In genomic region chr7:25709961-25710360, GRCm38 (mm10) we compare ENCODE assay signal across 8 mouse cellular contexts. TPM values are rescaled to one million over a fixed set of nuclear protein-coding genes. Genes with fewer than 3 reads are reported as not detected.
A peak's percentile ranks its signal among the peaks of the same experiment; 100 is the strongest.
DNase-seq lines count a peak whose midpoint lies in the region; ATAC-seq and TF ChIP-seq lines count a peak whose summit lies in the region.

No protein-coding gene starts in this region.

- no peak for DNase-seq in layer of hippocampus, adult 2 months (ENCODE audit: low spot score in 2 of 2)
- no peak for DNase-seq in layer of hippocampus, adult 9-10 months (ENCODE audit: low spot score)
- no peak for DNase-seq in embryonic facial prominence, embryonic 14.5 days (ENCODE audit: low spot score)
- no peak for DNase-seq in hindbrain, embryonic 11.5 days (ENCODE audit: low spot score)
- peak; percentile 43 for DNase-seq in lung, postnatal 25 days (ENCODE audit: low spot score)
- no peak for DNase-seq in spleen, postnatal 14 days (ENCODE audit: low spot score in 2 of 2)
- no peak for DNase-seq in embryo, embryonic 11 days

- H3K4me1 ChIP-seq in embryonic facial prominence, embryonic 14.5 days (ENCODE audit: control insufficient read depth, insufficient read depth, low read length), result peaks cover 25% of the 10 kb centered on the region
- H3K4me1 ChIP-seq in hindbrain, embryonic 11.5 days (replicated peaks; ENCODE audit: control insufficient read depth, insufficient read depth, low read length), result 0 out of 2 replicates have a peak, but pooled peaks cover 2% of the 10 kb centered on the region

- peak overlapping the region; percentile 18; the same call in 1 of the 2 replicates for H3K27ac ChIP-seq in layer of hippocampus, adult 2 months
- peak overlapping the region; percentile 55 for H3K27ac ChIP-seq in embryonic facial prominence, embryonic 14.5 days (replicated peaks; ENCODE audit: low read depth, low read length)
- H3K27ac ChIP-seq in hindbrain, embryonic 11.5 days (ENCODE audit: low read depth, low read length), result no peak overlapping the region

- ATAC-seq in embryonic facial prominence, embryonic 14.5 days (ENCODE audit: low read depth), result 0 out of 2 replicates have a peak, but pooled peaks have one; percentile 17
- ATAC-seq in hindbrain, embryonic 11.5 days (ENCODE audit: low FRiP score), result peak; percentile 4; the same call in 1 of the 2 replicates
- no peak for ATAC-seq in erythroid progenitor cell, adult 5-6 weeks (replicated peaks; ENCODE audit: low FRiP score, poor library complexity, severe bottlenecking)

- H3K9ac ChIP-seq in embryonic facial prominence, embryonic 14.5 days (ENCODE audit: low read depth, low read length), result peak overlapping the region; percentile 53
- peak overlapping the region; percentile 40; the same call in 1 of the 2 replicates for H3K9ac ChIP-seq in hindbrain, embryonic 11.5 days (ENCODE audit: low read depth, low read length)

- WGBS in embryonic facial prominence, embryonic 14.5 days, result 13% methylated on average over 12 of the region's 12 CpGs
- WGBS in hindbrain, embryonic 11.5 days, result 18% methylated on average over 12 of the region's 12 CpGs

- no peak overlapping the region for H3K4me3 ChIP-seq in layer of hippocampus, adult 2 months
- H3K4me3 ChIP-seq in embryonic facial prominence, embryonic 14.5 days (ENCODE audit: low read depth, low read length), result no peak overlapping the region
- H3K4me3 ChIP-seq in hindbrain, embryonic 11.5 days (ENCODE audit: low read depth, low read length), result no peak overlapping the region

- H3K4me2 ChIP-seq in embryonic facial prominence, embryonic 14.5 days (ENCODE audit: low read depth, low read length), result peak overlapping the region; percentile 40
- no peak overlapping the region for H3K4me2 ChIP-seq in hindbrain, embryonic 11.5 days (replicated peaks; ENCODE audit: low read depth, low read length)

- H3K36me3 ChIP-seq in embryonic facial prominence, embryonic 14.5 days (ENCODE audit: control insufficient read depth, insufficient read depth, low read length), result peaks cover 30% of the 10 kb centered on the region
- H3K36me3 ChIP-seq in hindbrain, embryonic 11.5 days (ENCODE audit: control insufficient read depth, insufficient read depth, low read length), result peaks cover 6% of the 10 kb centered on the region

- H3K9me3 ChIP-seq in embryonic facial prominence, embryonic 14.5 days (ENCODE audit: control insufficient read depth, low read length), result no peaks in the 10 kb centered on the region
- no peaks in the 10 kb centered on the region for H3K9me3 ChIP-seq in hindbrain, embryonic 11.5 days (ENCODE audit: control insufficient read depth, low read length)

- TF ChIP-seq CTCF in layer of hippocampus, adult 2 months (conservative IDR thresholded peaks at IDR 0.05), result no peak

- no peaks in the 10 kb centered on the region for H3K27me3 ChIP-seq in embryonic facial prominence, embryonic 14.5 days (replicated peaks; ENCODE audit: control insufficient read depth, insufficient read depth, low read length)
- H3K27me3 ChIP-seq in hindbrain, embryonic 11.5 days (ENCODE audit: control insufficient read depth, insufficient read depth, low read length), result no peaks in the 10 kb centered on the region

RNA-seq across cellular contexts. Expression of gene Ccdc97, which starts 8.9 kb away (rescaled TPM):
- total RNA-seq in layer of hippocampus, adult 2 months (2021), result 10 to 100 TPM; 62.9 to 67.4 TPM
- polyA plus RNA-seq in embryonic facial prominence, embryonic 14.5 days (2014; fragmentation: Nextera tagmentation; extraction: Ambion mirVana), result 25.1 and 28.0 TPM in 2 replicates
- 30.5 and 33.7 TPM in 2 replicates for polyA plus RNA-seq in hindbrain, embryonic 11.5 days (2014; fragmentation: Nextera tagmentation; extraction: Ambion mirVana)
- 28.1 and 29.9 TPM in 2 replicates for total RNA-seq in erythroid progenitor cell, adult 5-6 weeks (2015; ENCODE audit: low replicate concordance)
- total RNA-seq in erythroid progenitor cell, adult 5-6 weeks (2017; ENCODE audit: low replicate concordance), result 13.9 and 34.8 TPM in 2 replicates

RNA-seq across cellular contexts. Expression of gene Tgfb1, which starts 23.2 kb away (rescaled TPM):
- 1 to 10 TPM; 6.9 TPM for total RNA-seq in layer of hippocampus, adult 2 months (2021)
- 3.0 and 3.9 TPM in 2 replicates for polyA plus RNA-seq in embryonic facial prominence, embryonic 14.5 days (2014; fragmentation: Nextera tagmentation; extraction: Ambion mirVana)
- 1.0 and 1.1 TPM in 2 replicates for polyA plus RNA-seq in hindbrain, embryonic 11.5 days (2014; fragmentation: Nextera tagmentation; extraction: Ambion mirVana)
- 72.4 and 95.2 TPM in 2 replicates for total RNA-seq in erythroid progenitor cell, adult 5-6 weeks (2015; ENCODE audit: low replicate concordance)
- 15.0 and 19.8 TPM in 2 replicates for total RNA-seq in erythroid progenitor cell, adult 5-6 weeks (2017; ENCODE audit: low replicate concordance)

RNA-seq across cellular contexts. Expression of gene B9d2, which starts 29.4 kb away (rescaled TPM):
- total RNA-seq in layer of hippocampus, adult 2 months (2021), result 10 to 100 TPM; 20.2 to 20.6 TPM
- polyA plus RNA-seq in embryonic facial prominence, embryonic 14.5 days (2014; fragmentation: Nextera tagmentation; extraction: Ambion mirVana), result 25.1 and 27.5 TPM in 2 replicates
- polyA plus RNA-seq in hindbrain, embryonic 11.5 days (2014; fragmentation: Nextera tagmentation; extraction: Ambion mirVana), result 33.1 and 34.8 TPM in 2 replicates
- total RNA-seq in erythroid progenitor cell, adult 5-6 weeks (2015; ENCODE audit: low replicate concordance), result 8.4 and 8.6 TPM in 2 replicates
- 2.1 and 10.1 TPM in 2 replicates for total RNA-seq in erythroid progenitor cell, adult 5-6 weeks (2017; ENCODE audit: low replicate concordance)

RNA-seq across cellular contexts. Expression of gene Tmem91, which starts 35.0 kb away (rescaled TPM):
- 10 to 100 TPM in 1 of 2 experiments, 1 to 10 TPM in 1; 8.6 to 11.6 TPM for total RNA-seq in layer of hippocampus, adult 2 months (2021)
- 1.9 and 3.0 TPM in 2 replicates for polyA plus RNA-seq in embryonic facial prominence, embryonic 14.5 days (2014; fragmentation: Nextera tagmentation; extraction: Ambion mirVana)
- 1.6 and 2.2 TPM in 2 replicates for polyA plus RNA-seq in hindbrain, embryonic 11.5 days (2014; fragmentation: Nextera tagmentation; extraction: Ambion mirVana)
- not detected in 2 replicates for total RNA-seq in erythroid progenitor cell, adult 5-6 weeks (2015; ENCODE audit: low replicate concordance)
- total RNA-seq in erythroid progenitor cell, adult 5-6 weeks (2017; ENCODE audit: low replicate concordance), result 4.2 TPM in 1 of 2 replicates, not detected in the other

RNA-seq across cellular contexts. Expression of gene Hnrnpul1, which starts 44.6 kb away (rescaled TPM):
- total RNA-seq in layer of hippocampus, adult 2 months (2021), result 100 to 1,000 TPM; 110 to 115 TPM
- polyA plus RNA-seq in embryonic facial prominence, embryonic 14.5 days (2014; fragmentation: Nextera tagmentation; extraction: Ambion mirVana), result 65.9 and 71.9 TPM in 2 replicates
- polyA plus RNA-seq in hindbrain, embryonic 11.5 days (2014; fragmentation: Nextera tagmentation; extraction: Ambion mirVana), result 68.1 and 70.1 TPM in 2 replicates
- total RNA-seq in erythroid progenitor cell, adult 5-6 weeks (2015; ENCODE audit: low replicate concordance), result 186 and 195 TPM in 2 replicates
- 179 and 256 TPM in 2 replicates for total RNA-seq in erythroid progenitor cell, adult 5-6 weeks (2017; ENCODE audit: low replicate concordance)
